Mouse (Mus musculus) B cell, adult 62 days (primary cell): ENCODE measurements around the gene Ccr7. TPM values are rescaled to one million over a fixed set of nuclear protein-coding genes. Genes with fewer than 3 reads are reported as not detected.

Experiments used
- total RNA-seq: library from RNA; stranded (reverse); gene quantifications from 4 replicates; pipeline ENCODE4 v1.2.4, GENCODE M21; 2023

The Ccr7 gene
- total RNA-seq: 903 to 950 TPM (median 930 TPM) in 4 replicates

GRCm38 (mm10) chr11:99154987-99155641, at the start of gene Ccr7:
TSS of gene Ccr7 (minus strand) at chr11:99155077.

Other genes starting within 250 kb of the Ccr7 start
- gene Cdc6, start 247.3 kb downstream of the Ccr7 start, total RNA-seq: 1.1 to 2.4 TPM (median 1.3 TPM) in 4 replicates
- gene Rara, start 227.3 kb downstream of the Ccr7 start, total RNA-seq: 114 to 123 TPM (median 116 TPM) in 4 replicates
- not detected in 4 replicates for gene Gjd3, start 172.1 kb downstream of the Ccr7 start, total RNA-seq
- gene Top2a, start 130.9 kb downstream of the Ccr7 start, total RNA-seq: 17.7 to 23.4 TPM (median 23.2 TPM) in 4 replicates
- 0.57 to 1.8 TPM (median 0.71 TPM) in 4 replicates for gene Igfbp4, start 113.8 kb downstream of the Ccr7 start, total RNA-seq
- not detected in 4 replicates for gene Tns4, start 65.8 kb downstream of the Ccr7 start, total RNA-seq
- 150 to 170 TPM (median 165 TPM) in 4 replicates for gene Smarce1, start 75.9 kb upstream of the Ccr7 start, total RNA-seq
- gene Krt222, start 89.0 kb upstream of the Ccr7 start, total RNA-seq: 0.60 to 2.4 TPM (median 1.8 TPM) in 4 replicates
- gene Krt24, start 130.2 kb upstream of the Ccr7 start, total RNA-seq: not detected in 4 replicates
- not detected in 4 replicates for gene Krt25, start 167.9 kb upstream of the Ccr7 start, total RNA-seq
- not detected in 4 replicates for gene Krt26, start 182.9 kb upstream of the Ccr7 start, total RNA-seq
- not detected in 4 replicates for gene Krt27, start 196.0 kb upstream of the Ccr7 start, total RNA-seq
- gene Krt28, start 219.8 kb upstream of the Ccr7 start, total RNA-seq: not detected in 4 replicates
- gene Krt10, start 234.3 kb upstream of the Ccr7 start, total RNA-seq: 2.1 to 3.6 TPM (median 2.4 TPM) in 4 replicates